Mouse (Mus musculus): ENCODE data around the gene Hoxb4. TPM values are rescaled to one million over a fixed set of nuclear protein-coding genes. Genes with fewer than 3 reads are reported as not detected.

Gene Hoxb4
- total RNA-seq, 2 experiments from 2014 or later, result not detected

DNA sequence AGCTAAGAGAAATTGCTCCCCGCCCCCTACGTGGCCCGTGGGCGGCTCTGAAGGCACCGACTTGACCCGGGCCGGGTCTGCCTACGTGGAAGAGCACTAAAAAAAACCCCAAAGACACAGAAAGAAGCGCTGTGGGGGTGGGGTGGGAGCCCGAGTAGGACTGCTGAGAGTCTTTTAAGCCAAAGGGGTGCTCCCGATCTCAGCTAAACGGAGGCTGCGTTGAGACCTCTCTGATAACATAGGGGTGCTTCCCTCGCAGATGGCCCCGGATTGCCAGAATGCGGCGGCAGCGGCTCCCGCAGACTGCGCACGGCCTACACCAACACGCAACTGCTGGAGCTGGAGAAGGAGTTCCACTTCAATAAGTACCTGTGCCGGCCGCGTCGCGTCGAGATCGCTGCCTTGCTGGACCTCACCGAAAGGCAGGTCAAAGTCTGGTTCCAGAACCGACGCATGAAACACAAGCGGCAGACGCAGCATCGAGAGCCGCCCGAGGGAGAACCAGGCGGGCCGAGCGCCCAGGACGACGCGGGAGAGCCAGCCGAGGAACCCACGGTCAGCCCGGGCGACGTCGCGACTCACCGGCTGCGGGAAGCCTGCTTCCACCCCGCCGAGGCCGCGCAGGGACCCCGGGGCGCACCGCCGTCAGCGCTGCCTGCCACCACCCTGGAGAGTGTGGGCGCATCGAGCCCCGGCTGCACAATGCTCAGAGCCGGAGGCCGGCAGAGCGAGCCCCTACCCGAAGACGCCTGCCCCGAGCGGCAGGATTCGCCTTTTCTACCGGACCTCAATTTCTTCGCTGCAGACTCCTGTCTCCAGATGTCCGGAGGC, 34.8 kb downstream of the Hoxb4 start:
- no peak for DNase-seq

DNA sequence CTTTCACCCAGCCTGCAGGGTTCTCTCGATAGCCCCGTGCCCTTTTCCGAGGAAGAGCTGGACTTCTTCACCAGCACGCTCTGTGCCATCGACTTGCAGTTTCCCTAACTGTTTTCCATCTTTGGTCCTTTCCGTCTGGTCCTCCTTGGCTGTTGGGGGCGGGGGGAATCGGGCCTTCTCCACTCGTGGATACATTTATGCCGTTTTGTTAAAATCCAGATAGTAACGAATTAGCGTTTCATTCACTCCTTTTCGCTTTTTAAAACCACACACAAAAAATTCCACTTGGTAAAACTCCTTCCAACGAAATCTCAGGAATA, 35.4 kb downstream of the Hoxb4 start:
- no peak for DNase-seq

DNA sequence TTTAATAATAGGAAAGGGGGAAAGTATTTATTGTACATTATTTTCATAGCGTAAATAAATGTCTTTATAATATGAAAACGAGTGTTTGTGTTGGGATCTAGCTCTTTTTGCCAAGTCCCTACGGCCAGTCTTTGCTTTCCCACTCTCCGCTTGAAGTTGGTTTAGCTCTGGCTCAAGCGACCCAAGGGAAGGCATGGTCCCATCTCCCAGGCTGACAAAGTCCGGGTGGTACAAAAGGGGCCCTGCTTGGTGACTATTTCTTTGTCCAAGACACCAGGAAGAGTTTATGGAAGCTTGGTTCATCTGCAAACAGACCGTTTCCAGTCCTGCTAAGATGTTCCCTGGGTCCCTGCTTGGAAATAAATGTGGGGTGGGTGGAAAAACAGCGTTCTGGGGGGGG, 35.9 kb downstream of the Hoxb4 start:
- DNase-seq, result no peak

DNA sequence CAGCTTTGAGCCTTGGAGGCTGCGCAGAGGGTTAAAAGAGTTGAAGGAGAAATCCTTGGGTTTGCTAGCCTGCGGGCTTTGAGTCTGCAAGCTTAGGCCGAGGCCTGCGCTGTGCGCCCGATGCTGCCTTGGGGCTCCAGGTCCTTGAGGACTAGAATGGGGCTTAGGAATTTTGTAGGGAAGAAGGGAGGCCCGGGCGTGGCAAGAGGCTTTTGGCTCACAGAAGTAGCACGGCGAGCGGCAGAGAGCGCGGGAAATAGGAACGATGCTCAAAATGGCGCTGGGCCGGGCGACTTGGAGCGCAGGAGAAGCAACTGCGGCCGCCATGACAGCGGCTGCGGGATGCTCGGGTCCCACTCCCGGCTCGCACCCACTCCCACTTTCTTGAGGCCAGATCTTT, 36.3 kb downstream of the Hoxb4 start:
- DNase-seq, result no peak

DNA sequence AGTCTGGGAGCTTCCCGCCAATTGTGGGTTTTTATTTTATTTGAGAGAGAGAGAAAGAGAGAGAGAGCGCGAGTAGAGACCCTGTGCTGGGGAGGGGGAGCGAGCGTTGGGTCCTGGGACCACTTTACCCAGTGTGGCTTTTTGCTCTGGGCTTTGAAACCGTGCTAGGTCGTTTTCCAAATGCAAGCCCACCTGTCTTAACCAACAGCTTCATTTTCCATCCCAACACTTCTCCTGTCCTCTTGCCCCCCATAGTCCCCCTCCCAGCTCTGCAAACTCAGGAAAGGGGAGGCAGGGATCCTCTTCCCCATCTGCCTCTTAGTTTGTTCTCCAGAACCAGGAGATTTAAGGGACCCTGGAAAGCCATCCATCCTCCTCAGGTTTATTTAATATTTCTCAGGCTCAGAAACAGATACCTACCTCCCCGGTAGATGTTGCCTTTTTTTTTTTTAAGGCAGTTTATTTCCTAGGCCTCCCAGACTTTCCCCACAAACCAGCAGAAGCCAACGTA, 36.8 kb downstream of the Hoxb4 start:
- no peak for DNase-seq

DNA sequence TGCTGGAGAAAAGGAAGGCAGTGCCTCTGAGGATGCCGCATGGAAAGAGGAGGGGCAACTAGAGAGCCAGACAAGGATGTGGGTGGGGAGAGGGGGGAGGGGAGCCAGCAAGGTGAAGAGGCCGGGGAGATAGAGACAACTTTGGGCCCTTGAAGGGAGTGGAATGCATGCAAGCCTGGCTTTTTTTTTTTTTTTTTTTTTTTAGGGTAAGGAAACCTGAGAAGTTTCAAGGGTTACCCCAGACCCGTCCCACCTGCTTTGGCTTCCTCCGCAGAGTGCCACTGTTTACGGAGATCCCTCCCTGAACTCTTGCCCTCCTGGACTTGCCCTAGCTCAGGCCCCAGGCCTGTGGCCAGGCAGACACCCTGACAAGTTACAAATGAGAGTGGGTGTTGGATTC, 45.7 kb downstream of the Hoxb4 start:
- DNase-seq, result no peak

DNA sequence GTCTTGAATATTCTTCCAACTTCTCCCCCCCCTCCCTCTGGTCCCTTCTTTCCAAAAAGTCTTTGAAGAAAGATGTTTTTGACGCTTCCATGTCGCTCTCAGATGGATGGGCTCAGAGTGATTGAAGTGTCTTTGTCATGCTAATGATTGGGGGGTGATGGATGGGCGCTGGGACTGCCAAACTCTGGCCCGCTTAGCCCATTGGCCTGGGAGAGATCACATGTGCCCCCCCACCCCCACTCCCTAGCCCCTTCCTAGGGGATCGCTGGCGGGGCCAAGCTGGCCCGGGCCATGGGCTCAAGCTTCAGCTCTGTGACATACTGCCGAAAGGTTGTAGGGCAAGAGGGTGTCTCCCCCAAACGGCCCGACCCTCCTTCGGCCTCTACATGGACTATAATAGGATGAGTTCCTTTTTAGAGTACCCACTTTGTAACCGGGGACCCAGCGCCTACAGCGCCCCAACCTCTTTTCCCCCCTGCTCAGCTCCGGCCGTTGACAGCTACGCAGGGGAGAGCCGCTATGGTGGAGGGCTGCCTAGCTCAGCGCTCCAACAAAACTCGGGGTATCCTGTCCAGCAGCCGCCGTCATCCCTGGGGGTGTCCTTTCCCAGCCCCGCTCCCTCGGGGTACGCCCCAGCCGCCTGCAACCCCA, 47.5 kb downstream of the Hoxb4 start, which contains the start of gene Hoxb1:
Hoxb1 (plus strand) TSS at position 312 of the 651 bp plus-strand sequence.
- DNase-seq, result no peak

DNA sequence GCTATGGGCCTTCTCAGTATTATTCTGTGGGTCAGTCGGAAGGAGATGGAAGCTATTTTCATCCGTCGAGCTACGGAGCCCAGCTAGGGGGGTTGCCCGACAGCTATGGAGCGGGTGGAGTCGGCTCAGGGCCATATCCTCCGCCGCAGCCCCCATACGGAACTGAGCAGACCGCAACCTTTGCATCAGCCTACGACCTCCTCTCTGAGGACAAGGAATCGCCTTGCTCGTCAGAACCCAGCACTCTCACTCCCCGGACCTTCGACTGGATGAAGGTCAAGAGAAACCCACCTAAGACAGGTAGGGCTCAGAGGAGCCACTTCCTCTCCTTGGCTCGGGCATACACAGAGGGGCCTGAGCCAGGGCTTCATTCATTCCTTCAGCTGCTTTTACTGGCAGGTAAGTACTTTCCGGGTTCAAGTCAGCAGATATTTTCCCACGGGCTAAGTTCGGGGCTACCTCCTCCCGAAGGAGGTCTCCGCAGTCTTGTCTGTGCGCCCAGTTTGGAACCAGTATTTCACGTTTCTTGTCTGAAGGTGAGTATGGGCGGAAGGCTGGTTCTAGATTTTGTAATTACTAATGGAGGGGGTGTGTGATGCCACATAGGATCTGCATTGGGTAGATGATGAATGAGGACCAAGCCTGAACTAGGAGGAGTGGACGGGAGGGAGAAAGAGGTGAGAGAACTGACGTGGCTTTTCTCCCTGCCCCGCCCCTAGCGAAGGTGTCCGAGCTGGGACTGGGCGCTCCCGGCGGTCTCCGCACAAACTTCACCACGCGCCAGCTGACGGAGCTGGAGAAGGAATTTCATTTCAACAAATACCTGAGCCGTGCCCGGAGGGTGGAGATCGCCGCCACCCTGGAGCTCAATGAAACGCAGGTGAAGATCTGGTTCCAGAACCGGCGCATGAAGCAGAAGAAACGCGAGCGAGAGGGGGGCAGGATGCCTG, 48.3 kb downstream of the Hoxb4 start:
- no peak for DNase-seq

DNA sequence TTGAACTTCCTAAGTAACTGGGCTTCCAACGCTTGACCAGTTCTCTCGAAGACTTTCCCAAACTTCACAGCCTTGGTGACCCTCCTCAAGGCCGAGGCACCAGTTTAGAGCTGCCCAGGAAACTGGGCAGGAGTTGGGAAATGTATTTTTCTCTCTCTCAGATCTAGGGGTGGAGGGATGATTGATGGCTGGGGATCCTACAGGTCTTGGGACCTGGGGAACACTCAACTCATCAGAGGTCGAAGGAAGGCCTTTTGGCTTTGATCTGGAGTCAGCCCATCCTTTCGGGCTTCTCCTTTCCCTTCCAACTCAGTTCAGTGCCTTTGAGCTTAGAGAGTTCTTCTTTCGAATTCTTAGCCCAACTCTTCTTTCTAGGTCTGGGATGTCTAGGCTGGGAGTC, 49.1 kb downstream of the Hoxb4 start:
- no peak for DNase-seq

DNA sequence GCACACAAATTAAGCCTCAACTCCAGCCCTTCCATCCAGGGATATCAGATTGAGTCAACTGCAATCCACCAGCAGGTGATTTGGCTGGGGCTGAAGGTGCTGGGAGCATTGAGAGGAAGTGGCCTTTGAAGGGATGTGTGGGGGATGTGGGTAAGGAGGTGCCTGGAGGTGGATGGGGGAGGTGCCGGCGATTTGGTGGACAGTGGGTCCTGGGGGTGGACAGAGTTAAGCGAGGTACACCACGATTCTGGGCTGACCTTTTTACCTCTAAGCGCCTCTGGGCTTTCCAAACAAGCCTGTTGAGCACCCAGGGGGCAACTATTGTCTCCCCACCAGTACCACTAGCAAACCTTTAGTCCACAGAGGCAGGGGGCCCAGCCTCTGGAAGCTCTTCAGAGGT, 50.6 kb downstream of the Hoxb4 start:
- no peak for DNase-seq

DNA sequence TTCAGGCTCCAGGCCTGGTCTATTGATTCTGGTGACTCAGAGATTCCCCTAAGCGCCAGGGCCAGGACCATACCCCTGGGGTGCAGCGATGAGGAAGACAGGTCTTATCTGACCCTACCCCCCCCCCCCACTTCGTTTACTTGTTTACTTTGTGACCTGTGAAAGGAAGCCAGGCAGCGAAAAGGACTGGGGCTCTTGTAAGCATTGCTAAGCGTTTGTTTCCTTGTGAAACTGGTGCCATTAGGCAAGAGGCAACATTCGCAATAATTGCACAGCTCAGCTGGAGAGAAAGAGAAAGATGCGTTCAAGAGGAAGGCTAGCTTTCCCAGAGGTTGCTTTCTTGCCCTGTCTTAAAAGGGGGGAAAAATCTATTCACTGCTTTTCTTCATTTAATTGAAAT, 51.1 kb downstream of the Hoxb4 start:
- no peak for DNase-seq

Small RNAs within 50 kb of the gene (microRNA-seq; reads per million reads assigned to microRNA genes)
- gene Mir10a, result 18.6 to 19.7 reads per million in 2 experiments

Other genes with a start within 250 kb of the Hoxb4 start
- gene Atp5g1, start 242.6 kb upstream of the Hoxb4 start, total RNA-seq (2021), result 100 to 1,000 TPM; 385 to 449 TPM
- not detected for gene Calcoco2, start 206.3 kb upstream of the Hoxb4 start, total RNA-seq (2021)
- under 1 TPM; 0.27 to 0.46 TPM for gene Ttll6, start 184.5 kb upstream of the Hoxb4 start, total RNA-seq (2021)
- gene Hoxb13, start 124.0 kb upstream of the Hoxb4 start, total RNA-seq (2021), result not detected
- gene Hoxb9, start 46.8 kb upstream of the Hoxb4 start, total RNA-seq (2021), result not detected
- gene Hoxb8, start 36.4 kb upstream of the Hoxb4 start, total RNA-seq (2021), result not detected
- gene Hoxb7, start 31.6 kb upstream of the Hoxb4 start, total RNA-seq (2021), result not detected
- not detected for gene Hoxb6, start 25.8 kb upstream of the Hoxb4 start, total RNA-seq (2021)
- gene Hoxb5, start 14.9 kb upstream of the Hoxb4 start, total RNA-seq (2021), result not detected
- gene Hoxb3, start 5.1 kb downstream of the Hoxb4 start, total RNA-seq (2021), result not detected
- not detected for gene Hoxb2, start 32.3 kb downstream of the Hoxb4 start, total RNA-seq (2021)
- not detected for gene Hoxb1, start 47.5 kb downstream of the Hoxb4 start, total RNA-seq (2021)
- 1 to 10 TPM in 1 of 2 experiments, under 1 TPM in 1; 0.60 to 1.0 TPM for gene Skap1, start 146.3 kb downstream of the Hoxb4 start, total RNA-seq (2021)

Measured in layer of hippocampus, postnatal 36 days (tissue).